Mouse (Mus musculus) activated CD4-positive, CD25-positive, alpha-beta regulatory T cell (primary cell): ENCODE data around the gene Pramef12. TPM values are rescaled to one million over a fixed set of nuclear protein-coding genes. Genes with fewer than 3 reads are reported as not detected.

ENCODE experiments used
- polyA plus RNA-seq, 2 experiments: library from polyadenylated mRNA; unstranded; fragments of 100-300 nt; shearing (Covaris generic); gene quantifications; one replicate each; pipeline ENCODE4 v1.2.1; 2017

The Pramef12 gene
- polyA plus RNA-seq = not detected

DNA sequence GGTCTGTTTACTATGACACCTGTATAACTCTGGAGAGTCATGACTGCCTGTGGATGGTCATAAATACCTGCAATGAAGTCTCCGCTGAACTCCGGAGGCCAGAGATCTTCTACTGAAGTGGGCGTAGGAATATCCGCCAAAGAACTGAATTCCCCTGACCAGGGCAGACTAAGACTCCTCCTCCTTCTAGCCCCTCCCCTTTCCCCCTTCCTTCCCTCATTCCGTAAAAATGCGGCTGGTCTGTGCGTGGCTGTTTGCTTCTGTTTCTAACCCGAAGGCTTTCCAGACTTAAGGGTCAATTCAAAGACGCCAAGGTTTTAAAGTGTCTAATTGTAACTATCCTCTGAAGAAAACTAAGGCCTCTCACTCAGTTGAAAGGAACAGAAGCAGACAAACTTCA, at the start of gene Pramef12:
Gene Pramef12 (minus strand): TSS at position 175 of the 400 bp plus-strand sequence.

DNA sequence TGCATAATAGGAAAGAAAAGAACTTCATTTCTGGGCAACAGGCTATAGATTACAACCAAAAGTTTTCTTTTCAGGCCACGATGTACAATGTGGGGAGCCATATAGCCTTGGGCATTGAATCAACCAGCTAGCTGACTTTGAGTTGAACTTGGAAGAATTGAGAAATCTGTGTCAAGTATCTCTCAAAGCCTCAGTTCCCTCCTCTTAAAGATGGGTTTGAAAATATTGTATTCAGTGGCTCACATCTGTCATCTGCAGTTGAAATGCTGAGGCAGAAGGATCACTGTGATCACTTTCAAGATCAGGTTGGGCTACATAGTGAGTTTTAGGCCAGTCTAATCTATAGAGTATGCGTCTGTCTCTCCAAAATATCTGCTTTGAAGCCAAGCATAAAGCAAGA, 45.0 kb upstream of the Pramef12 start, which contains the start of gene Gm9944:
Gene Gm9944 (minus strand): TSS at position 101 of the 400 bp plus-strand sequence.

DNA sequence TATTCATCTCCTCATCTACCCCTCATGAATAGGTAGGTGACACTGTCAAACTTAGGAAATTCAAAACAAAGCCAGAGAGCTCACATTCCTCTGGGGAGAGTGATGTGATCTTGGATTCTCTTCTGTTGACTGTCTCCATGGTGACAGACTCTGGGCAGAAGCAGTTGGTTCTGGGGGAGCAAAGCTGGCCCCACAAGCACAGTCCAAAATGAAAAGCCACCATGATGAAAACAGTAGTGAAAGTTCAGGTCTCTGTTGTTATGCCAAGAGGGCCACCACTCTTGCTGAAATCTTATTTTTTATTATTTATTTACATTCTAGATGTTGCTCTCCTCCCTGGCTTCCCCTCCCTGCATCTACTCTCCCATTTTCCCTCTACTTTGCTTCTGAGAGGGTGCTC, 30.4 kb upstream of the Pramef12 start, which contains the start of gene 1700012P22Rik:
Gene 1700012P22Rik (minus strand): TSS at position 101 of the 400 bp plus-strand sequence.

DNA sequence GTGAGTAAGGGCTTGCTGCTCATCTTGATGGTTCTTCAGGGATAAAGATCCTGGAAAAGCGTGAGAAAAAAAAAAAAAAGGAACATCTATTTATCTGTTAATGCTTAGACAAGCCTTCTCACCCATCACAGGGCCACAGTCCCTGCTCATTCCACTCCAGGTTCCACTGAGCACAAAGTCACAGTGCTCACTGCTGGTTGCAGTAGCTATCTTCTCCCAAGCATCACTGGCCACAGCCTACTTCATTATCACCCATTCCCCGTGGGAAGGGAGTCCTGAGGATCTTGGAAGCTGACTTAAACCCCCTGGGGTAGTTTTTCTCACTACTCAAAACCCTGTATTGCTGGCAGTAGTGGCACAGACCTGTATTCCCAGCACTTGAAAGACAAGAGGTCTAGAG, 30.4 kb downstream of the Pramef12 start, which contains the start of gene Pramef20:
Gene Pramef20 (minus strand): TSS at position 23 of the 400 bp plus-strand sequence.

DNA sequence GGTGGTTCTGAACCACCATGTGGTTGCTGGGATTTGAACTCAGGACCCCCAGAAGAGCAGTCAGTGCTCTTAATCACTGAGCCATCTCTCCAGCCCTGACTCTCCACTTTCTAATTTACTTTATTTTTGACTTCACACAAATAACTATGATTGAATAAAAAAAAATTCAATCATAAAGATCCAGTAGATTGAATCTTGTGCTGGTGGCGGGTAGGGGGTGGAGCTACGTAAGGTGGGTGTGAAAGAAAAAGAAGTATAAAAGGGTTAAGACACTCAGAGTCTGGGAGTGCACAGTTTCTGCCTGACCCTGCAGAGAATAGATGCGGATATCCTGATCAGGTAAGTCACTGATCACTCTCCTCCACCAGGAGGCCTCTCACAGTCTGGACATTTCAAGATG, 50.6 kb downstream of the Pramef12 start, which contains the start of gene Gm13119:
Gene Gm13119 (plus strand): TSS at position 301 of the 400 bp plus-strand sequence.

Other genes with a start within 250 kb of the Pramef12 start
- under 1 TPM in 1 of 2 experiments, not detected in 1; 0.26 TPM for gene Oog3, start 245.8 kb downstream of the Pramef12 start, polyA plus RNA-seq
- under 1 TPM in 1 of 2 experiments, not detected in 1; 0.23 TPM for gene Oog2, start 217.7 kb downstream of the Pramef12 start, polyA plus RNA-seq
- gene C87977, start 195.1 kb downstream of the Pramef12 start, polyA plus RNA-seq = not detected
- not detected for gene Pramel5, start 128.0 kb downstream of the Pramef12 start, polyA plus RNA-seq
- not detected for gene Gm13128, start 78.2 kb downstream of the Pramef12 start, polyA plus RNA-seq
- gene Gm13119, start 50.5 kb downstream of the Pramef12 start, polyA plus RNA-seq = not detected
- gene Pramef20, start 30.5 kb downstream of the Pramef12 start, polyA plus RNA-seq = under 1 TPM in 1 of 2 experiments, not detected in 1; 0.28 TPM
- gene 1700012P22Rik, start 30.3 kb upstream of the Pramef12 start, polyA plus RNA-seq = not detected
- under 1 TPM in 1 of 2 experiments, not detected in 1; 0.85 TPM for gene Gm9944, start 44.9 kb upstream of the Pramef12 start, polyA plus RNA-seq
- under 1 TPM in 1 of 2 experiments, not detected in 1; 0.05 TPM for gene Aadacl3, start 55.3 kb upstream of the Pramef12 start, polyA plus RNA-seq
- not detected for gene 9430007A20Rik, start 111.4 kb upstream of the Pramef12 start, polyA plus RNA-seq
- gene Gm13124, start 156.7 kb upstream of the Pramef12 start, polyA plus RNA-seq = not detected
- gene Aadacl4, start 205.2 kb upstream of the Pramef12 start, polyA plus RNA-seq = not detected